Mouse (Mus musculus): Measurements from ENCODE around the gene Map2k4. TPM values are rescaled to one million over a fixed set of nuclear protein-coding genes. Genes with fewer than 3 reads are reported as not detected.
A peak's percentile ranks its signal among the peaks of the same experiment; 100 is the strongest.

Gene Map2k4
- polyA plus RNA-seq, 1 experiment, result 18.6 TPM

DNA sequence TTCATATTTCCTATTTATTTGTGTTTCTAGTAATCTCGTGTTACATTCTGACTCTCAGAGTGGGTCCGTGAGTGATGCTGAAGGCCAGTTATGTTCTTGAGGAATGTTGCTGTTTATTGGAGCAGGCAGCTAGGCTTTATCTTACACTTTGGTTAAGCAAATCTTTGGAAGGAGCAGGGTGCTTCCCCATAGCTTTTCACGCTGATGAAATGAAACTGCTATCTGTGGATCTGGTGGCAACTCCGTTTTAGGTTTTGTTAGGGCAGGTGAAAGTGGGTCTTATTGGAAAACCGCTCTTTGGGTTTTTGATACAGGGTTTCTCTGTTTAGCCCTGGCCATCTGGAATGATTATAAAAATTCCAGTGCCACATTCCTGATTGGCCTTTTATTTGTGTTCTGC lies 24.0 kb upstream of the Map2k4 start:
- TF ChIP-seq POLR2A (IDR thresholded peaks at IDR 0.05; ENCODE audit: low read depth, low read length) (no peak), CTCF (conservative IDR thresholded peaks at IDR 0.05; ENCODE audit: insufficient read depth, insufficient read length, low read depth, low read length) (no peak)
- 65% methylated on average over 5 of the region's 5 CpGs for WGBS
- DNase-seq, result no peak

DNA sequence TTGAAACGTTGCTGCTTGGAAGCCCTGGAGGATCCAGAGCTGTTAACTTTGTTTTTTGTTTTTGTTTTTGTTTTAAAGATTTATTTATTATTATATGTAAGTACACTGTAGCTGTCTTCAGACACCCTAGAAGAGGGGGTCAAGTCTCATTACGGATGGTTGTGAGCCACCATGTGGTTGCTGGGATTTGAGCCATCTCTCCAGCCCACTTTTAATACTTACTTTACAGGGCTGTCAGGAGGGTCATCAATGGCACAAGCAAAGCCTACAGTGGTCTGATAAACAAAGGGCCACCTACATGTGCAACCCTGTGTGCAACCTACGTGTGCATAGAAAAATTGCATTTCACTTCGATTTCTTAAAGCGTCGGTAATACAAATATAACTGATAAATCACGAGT lies 19.5 kb upstream of the Map2k4 start:
- Histone ChIP-seq H3K27ac (ENCODE audit: insufficient read depth, low read depth, low read length) (no peak overlapping the region; the same call in 1 of the 2 replicates), H3K4me1 (ENCODE audit: control insufficient read depth, insufficient read depth, low read length) (no peaks in the 10 kb centered on the region), H3K36me3 (ENCODE audit: control insufficient read depth, insufficient read depth, low read length) (no peaks in the 10 kb centered on the region), H3K4me3 (ENCODE audit: insufficient read depth, low read depth, low read length) (peak overlapping the region; percentile 81), H3K27me3 (replicated peaks; ENCODE audit: control insufficient read depth, insufficient read depth, low read length) (no peaks in the 10 kb centered on the region)
- WGBS, result 42% methylated on average over 7 of the region's 7 CpGs
- TF ChIP-seq CTCF (conservative IDR thresholded peaks at IDR 0.05; ENCODE audit: insufficient read depth, insufficient read length, low read depth, low read length) (no peak), POLR2A (IDR thresholded peaks at IDR 0.05; ENCODE audit: low read depth, low read length) (no peak)
- no peak for DNase-seq

More for the DNA sequence above, 24.0 kb upstream of the Map2k4 start:
- H3K4me1 ChIP-seq (ENCODE audit: control insufficient read depth, insufficient read depth, low read length), result no peaks in the 10 kb centered on the region
- no peaks in the 10 kb centered on the region for H3K27me3 ChIP-seq (replicated peaks; ENCODE audit: control insufficient read depth, insufficient read depth, low read length)
- H3K36me3 ChIP-seq (ENCODE audit: control insufficient read depth, insufficient read depth, low read length), result peaks cover 1% of the 10 kb centered on the region; the same call in 1 of the 2 replicates
- no peak overlapping the region for H3K27ac ChIP-seq (ENCODE audit: insufficient read depth, low read depth, low read length)
- H3K4me3 ChIP-seq (ENCODE audit: insufficient read depth, low read depth, low read length), result no peak overlapping the region

DNA sequence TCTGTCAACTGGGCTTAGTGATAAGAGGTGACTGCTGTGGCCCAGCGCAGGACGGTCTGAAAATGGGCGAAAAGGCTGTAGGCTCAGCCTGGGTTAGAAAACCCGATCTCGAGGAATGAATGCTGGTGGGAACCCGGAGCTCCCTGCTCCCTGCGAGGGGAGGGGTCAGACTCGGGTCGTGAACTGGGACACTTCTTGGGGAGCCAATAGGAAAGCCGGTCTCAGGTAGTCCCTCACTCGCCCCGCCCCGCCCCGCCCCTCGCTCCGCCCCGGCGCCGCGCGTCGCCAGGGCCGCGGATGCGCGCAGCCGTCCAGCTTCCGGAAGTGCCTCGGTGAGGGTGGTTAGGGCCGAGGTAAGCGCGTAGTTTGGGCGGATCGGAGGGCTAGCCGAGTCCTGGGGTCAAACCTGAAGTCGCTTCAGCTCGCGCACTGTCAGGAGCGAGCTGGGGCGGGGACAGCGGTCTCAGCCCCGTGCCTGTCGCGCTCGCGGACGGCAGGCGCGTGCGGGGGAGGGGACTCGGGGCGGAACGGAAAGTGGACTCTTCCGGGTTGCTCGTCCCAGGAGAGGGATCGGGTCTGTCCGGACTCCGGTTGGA lies 18.9 kb upstream of the Map2k4 start, which contains the start of gene Zkscan6:
TSS of gene Zkscan6 (plus strand) at position 267 of the 596 bp plus-strand sequence.
- no peaks in the 10 kb centered on the region for H3K4me1 ChIP-seq (ENCODE audit: control insufficient read depth, insufficient read depth, low read length)
- peak within 1 kb of the TSS; percentile 81 for H3K4me3 ChIP-seq (ENCODE audit: insufficient read depth, low read depth, low read length)
- no peaks in the 10 kb centered on the region for H3K36me3 ChIP-seq (ENCODE audit: control insufficient read depth, insufficient read depth, low read length)
- peak; percentile 96 for DNase-seq
- TF ChIP-seq POLR2A (IDR thresholded peaks at IDR 0.05; ENCODE audit: low read depth, low read length), result peak; percentile 20
- no peak for TF ChIP-seq CTCF (conservative IDR thresholded peaks at IDR 0.05; ENCODE audit: insufficient read depth, insufficient read length, low read depth, low read length)
- peak within 1 kb of the TSS; percentile 74 for H3K27ac ChIP-seq (ENCODE audit: insufficient read depth, low read depth, low read length)
- under 1% methylated on average over 58 of the region's 58 CpGs for WGBS
- H3K27me3 ChIP-seq (replicated peaks; ENCODE audit: control insufficient read depth, insufficient read depth, low read length), result no peaks in the 10 kb centered on the region

DNA sequence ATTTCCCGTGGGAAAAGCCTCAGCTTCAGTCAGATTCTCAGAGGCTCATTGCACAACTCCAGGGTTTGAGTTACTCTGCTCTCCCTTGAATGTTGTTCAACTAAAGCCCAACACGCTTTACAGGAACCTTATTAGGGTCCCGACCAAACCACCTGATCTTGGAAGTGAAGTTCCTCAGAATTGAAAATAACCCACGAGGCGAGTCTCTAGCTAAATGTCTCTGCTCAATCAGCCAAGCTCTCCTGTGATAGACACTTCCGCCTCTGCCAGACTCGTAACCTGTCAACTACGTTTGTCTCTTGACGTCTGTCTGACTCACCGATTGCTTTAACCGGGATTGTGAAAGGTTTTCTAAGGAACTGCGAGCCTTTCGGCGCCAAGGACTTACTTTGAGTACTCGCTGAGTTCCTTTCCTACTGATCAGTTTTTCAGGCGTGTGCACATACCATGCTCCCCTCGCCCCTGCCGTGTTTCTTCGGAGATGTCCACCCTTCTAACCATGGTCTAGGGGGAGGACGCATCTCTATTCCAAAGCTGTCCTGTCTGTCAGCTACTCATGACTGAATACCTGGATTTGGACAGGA lies 18.3 kb upstream of the Map2k4 start:
- 2% methylated on average over 20 of the region's 20 CpGs for WGBS
- peak overlapping the region; percentile 29 for H3K27ac ChIP-seq (ENCODE audit: insufficient read depth, low read depth, low read length)
- no peaks in the 10 kb centered on the region for H3K27me3 ChIP-seq (replicated peaks; ENCODE audit: control insufficient read depth, insufficient read depth, low read length)
- peak; percentile 59 for DNase-seq
- H3K36me3 ChIP-seq (ENCODE audit: control insufficient read depth, insufficient read depth, low read length), result no peaks in the 10 kb centered on the region
- no peaks in the 10 kb centered on the region for H3K4me1 ChIP-seq (ENCODE audit: control insufficient read depth, insufficient read depth, low read length)
- TF ChIP-seq CTCF (conservative IDR thresholded peaks at IDR 0.05; ENCODE audit: insufficient read depth, insufficient read length, low read depth, low read length), result no peak
- no peak for TF ChIP-seq POLR2A (IDR thresholded peaks at IDR 0.05; ENCODE audit: low read depth, low read length)
- peak overlapping the region; percentile 81 for H3K4me3 ChIP-seq (ENCODE audit: insufficient read depth, low read depth, low read length)

DNA sequence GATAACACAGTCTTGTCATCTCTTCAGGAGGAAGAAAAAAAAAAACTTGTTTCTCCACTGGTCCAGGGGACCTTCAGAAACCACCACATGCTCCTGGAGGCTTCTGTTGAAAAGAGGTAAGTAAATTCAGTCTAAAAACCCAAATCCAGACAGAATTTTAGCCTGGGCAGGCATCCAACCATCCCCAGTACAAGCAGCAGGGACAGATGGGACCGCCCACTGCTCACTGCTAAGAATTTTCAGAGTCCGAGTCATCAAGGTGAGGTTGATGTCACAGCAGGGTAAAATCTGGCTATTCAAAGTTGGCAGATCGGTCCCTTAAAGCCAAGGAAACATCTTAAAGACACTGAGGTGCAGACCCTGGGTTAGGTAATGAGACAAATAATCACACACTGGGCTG lies 13.8 kb upstream of the Map2k4 start:
- H3K27ac ChIP-seq (ENCODE audit: insufficient read depth, low read depth, low read length), result no peak overlapping the region
- H3K4me3 ChIP-seq (ENCODE audit: insufficient read depth, low read depth, low read length), result no peak overlapping the region
- no peaks in the 10 kb centered on the region for H3K4me1 ChIP-seq (ENCODE audit: control insufficient read depth, insufficient read depth, low read length)
- TF ChIP-seq CTCF (conservative IDR thresholded peaks at IDR 0.05; ENCODE audit: insufficient read depth, insufficient read length, low read depth, low read length), result no peak
- no peak for TF ChIP-seq POLR2A (IDR thresholded peaks at IDR 0.05; ENCODE audit: low read depth, low read length)
- WGBS, result 64% methylated on average over 3 of the region's 3 CpGs
- no peaks in the 10 kb centered on the region for H3K36me3 ChIP-seq (ENCODE audit: control insufficient read depth, insufficient read depth, low read length)
- H3K27me3 ChIP-seq (replicated peaks; ENCODE audit: control insufficient read depth, insufficient read depth, low read length), result no peaks in the 10 kb centered on the region
- DNase-seq, result no peak

DNA sequence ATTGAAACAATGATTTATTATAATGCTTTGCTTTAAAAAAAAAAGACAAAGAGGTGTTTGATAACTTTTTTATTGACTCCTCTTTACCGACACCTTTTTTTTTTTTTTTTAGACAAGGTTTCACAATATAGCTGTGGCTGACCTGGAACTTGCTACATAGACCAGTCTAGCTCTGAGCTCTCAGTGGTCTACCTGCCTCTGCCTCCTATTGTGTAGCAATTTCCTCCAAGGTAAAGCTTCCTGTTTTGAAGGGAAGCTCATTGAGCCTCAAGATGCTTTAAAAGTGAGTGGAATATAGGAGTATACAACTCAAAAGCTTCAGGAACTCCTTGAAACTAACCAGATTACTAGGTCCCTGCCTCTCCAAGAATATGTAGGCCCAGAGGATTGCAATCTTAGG lies 7.8 kb upstream of the Map2k4 start:
- Histone ChIP-seq H3K4me1 (ENCODE audit: control insufficient read depth, insufficient read depth, low read length) (no peaks in the 10 kb centered on the region), H3K27me3 (replicated peaks; ENCODE audit: control insufficient read depth, insufficient read depth, low read length) (no peaks in the 10 kb centered on the region), H3K4me3 (ENCODE audit: insufficient read depth, low read depth, low read length) (no peak overlapping the region), H3K27ac (ENCODE audit: insufficient read depth, low read depth, low read length) (no peak overlapping the region), H3K36me3 (ENCODE audit: control insufficient read depth, insufficient read depth, low read length) (no peaks in the 10 kb centered on the region)
- no peak for DNase-seq
- WGBS, result 84% methylated on average over 1 of the region's 1 CpGs
- TF ChIP-seq CTCF (conservative IDR thresholded peaks at IDR 0.05; ENCODE audit: insufficient read depth, insufficient read length, low read depth, low read length) (no peak), POLR2A (IDR thresholded peaks at IDR 0.05; ENCODE audit: low read depth, low read length) (no peak)

DNA sequence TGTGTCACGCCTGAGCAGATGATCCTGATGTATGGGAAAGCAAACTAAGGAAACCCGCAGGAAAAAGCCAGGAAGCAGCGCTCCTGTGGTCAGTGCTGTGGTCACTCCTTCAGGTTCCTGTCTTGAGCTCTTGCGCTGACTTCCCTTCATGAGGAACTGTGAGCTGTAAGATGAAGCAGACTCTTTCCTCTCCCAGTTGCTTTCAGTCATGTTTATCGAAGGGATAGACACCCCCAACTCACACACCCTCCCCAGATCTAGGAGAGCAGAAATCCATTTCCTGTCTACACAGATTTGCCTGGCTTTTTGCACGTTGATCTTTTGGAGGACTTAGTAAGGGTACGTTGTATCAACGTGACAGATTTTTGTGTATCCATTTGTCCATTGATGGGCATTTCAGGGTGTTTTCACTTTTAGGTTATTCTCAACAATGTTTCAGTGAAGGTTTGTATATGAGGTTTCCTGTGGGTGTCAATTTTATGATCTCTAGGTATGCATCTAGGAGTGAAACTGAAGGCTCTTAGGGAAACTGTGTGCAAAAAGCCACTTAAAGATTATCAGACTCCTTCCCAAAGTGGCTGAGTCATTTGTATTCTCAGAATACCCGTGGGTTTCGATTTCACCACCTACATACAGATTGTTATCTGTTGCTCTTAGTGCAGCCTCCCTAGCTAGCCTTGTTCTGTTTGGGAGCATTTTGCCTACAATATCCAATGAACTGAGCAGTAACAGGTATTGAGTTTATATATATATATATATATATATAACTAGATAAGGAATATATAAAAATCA lies 6.5 kb upstream of the Map2k4 start:
- no peaks in the 10 kb centered on the region for H3K36me3 ChIP-seq (ENCODE audit: control insufficient read depth, insufficient read depth, low read length)
- no peaks in the 10 kb centered on the region for H3K27me3 ChIP-seq (replicated peaks; ENCODE audit: control insufficient read depth, insufficient read depth, low read length)
- TF ChIP-seq CTCF (conservative IDR thresholded peaks at IDR 0.05; ENCODE audit: insufficient read depth, insufficient read length, low read depth, low read length) (no peak), POLR2A (IDR thresholded peaks at IDR 0.05; ENCODE audit: low read depth, low read length) (no peak)
- H3K27ac ChIP-seq (ENCODE audit: insufficient read depth, low read depth, low read length), result no peak overlapping the region
- no peaks in the 10 kb centered on the region for H3K4me1 ChIP-seq (ENCODE audit: control insufficient read depth, insufficient read depth, low read length)
- no peak for DNase-seq
- 59% methylated on average over 10 of the region's 10 CpGs for WGBS
- H3K4me3 ChIP-seq (ENCODE audit: insufficient read depth, low read depth, low read length), result no peak overlapping the region

Measured in kidney, adult 2 months (tissue).